Mouse (Mus musculus) heart, adult 2 months (tissue): Measurements from ENCODE around the gene Bag2.

Experiments
- EP300 ChIP-seq: fragments of 200-500 bp; IDR thresholded peaks from 2 replicates; pipeline ENCODE4 v1.6.1; 2011; ENCODE audit warnings: low read depth, low read length, control low read depth; ENCODE audit not compliant: insufficient read depth
- POLR2A ChIP-seq: fragments of 200-500 bp; IDR thresholded peaks from 2 replicates; pipeline ENCODE4 v1.6.1; 2011; ENCODE audit warnings: mild to moderate bottlenecking, low read depth, low read length, control low read depth; ENCODE audit not compliant: insufficient read depth

GRCm38 (mm10) chr1:33733044-33733443 lies 24.6 kb downstream of the Bag2 start:
- no peak for TF ChIP-seq EP300
- no peak for TF ChIP-seq POLR2A
